Mouse (Mus musculus): ENCODE measurements at regions not wholly inside any gene's neighbourhood (a gene's known extent, or its start where the extent isn't known, plus 50 kb on each side); places are given as distances from the start of the nearest gene placed in this dataset.

GRCm38 (mm10) chr11:48178943-48179342 is 190.2 kb upstream of the Sgcd start:
- TF ChIP-seq POLR2A (IDR thresholded peaks at IDR 0.05; ENCODE audit: low read depth, low read length) = no peak
- TF ChIP-seq CTCF (IDR thresholded peaks at IDR 0.05; ENCODE audit: borderline replicate concordance, insufficient read depth, low read length) = no peak

All from embryonic fibroblast, embryonic 13.5 days (primary cell).